Mouse (Mus musculus) embryonic facial prominence, embryonic 14.5 days (tissue): ENCODE results near the gene Bzw2. TPM values are rescaled to one million over a fixed set of nuclear protein-coding genes. Genes with fewer than 3 reads are reported as not detected.

Source experiments
- ATAC-seq: fragments of 200-750 bp; cut with Nextera tagmentation; 2 replicates; pipeline ENCODE4 v1.8.0; 2017; ENCODE audit warnings: low read depth, moderate number of reproducible peaks, moderate TSS enrichment
- DNase-seq: peaks from one replicate; pipeline ENCODE4 v3.0.0-alpha.2; 2015; ENCODE audit warnings: low spot score
- H3K27ac ChIP-seq: fragments of 300-500 bp; sonication (generic); replicated peaks from 2 replicates; pipeline ENCODE4 v1.5.1; 2014; ENCODE audit warnings: low read depth, mild to moderate bottlenecking, low read length, moderate library complexity
- H3K27me3 ChIP-seq: fragments of 300-500 bp; sonication (generic); replicated peaks from 2 replicates; pipeline ENCODE4 v1.6.1; 2014; ENCODE audit warnings: low read length; ENCODE audit not compliant: control insufficient read depth, insufficient read depth
- H3K36me3 ChIP-seq: fragments of 300-500 bp; sonication (generic); 2 replicates; pipeline ENCODE4 v1.6.1; 2014; ENCODE audit warnings: low read length, mixed read lengths; ENCODE audit not compliant: control insufficient read depth, insufficient read depth
- H3K4me1 ChIP-seq: fragments of 300-500 bp; sonication (generic); 2 replicates; pipeline ENCODE4 v1.6.1; 2014; ENCODE audit warnings: antibody characterized with exemption, low read length; ENCODE audit not compliant: control insufficient read depth, insufficient read depth
- H3K4me2 ChIP-seq: fragments of 300-500 bp; sonication (generic); 2 replicates; pipeline ENCODE4 v1.6.1; 2014; ENCODE audit warnings: low read depth, mild to moderate bottlenecking, low read length, moderate library complexity, mixed read lengths
- H3K4me3 ChIP-seq: fragments of 300-500 bp; sonication (generic); 2 replicates; pipeline ENCODE4 v1.5.1; 2014; ENCODE audit warnings: low read depth, mild to moderate bottlenecking, low read length
- H3K9ac ChIP-seq: fragments of 300-500 bp; sonication (generic); 2 replicates; pipeline ENCODE4 v1.6.1; 2014; ENCODE audit warnings: low read depth, mild to moderate bottlenecking, low read length, moderate library complexity, mixed read lengths
- H3K9me3 ChIP-seq: fragments of 300-500 bp; sonication (generic); 2 replicates; pipeline ENCODE4 v1.6.1; 2016; ENCODE audit warnings: low read length; ENCODE audit not compliant: control insufficient read depth
- WGBS: fragments of 180-500 bp; shearing (Covaris S2); extraction: QIAGEN DNeasy Blood & Tissue Kit; methylation state at CpG from one replicate; pipeline ENCODE4 v1.1.7; 2014; 5-methylcytosine and 5-hydroxymethylcytosine counted together
- polyA plus RNA-seq: library from polyadenylated mRNA; unstranded; fragments of >200 nt; fragmentation: Nextera tagmentation; extraction: Ambion mirVana; gene quantifications from 2 replicates; pipeline ENCODE4 v1.2.1, GENCODE M21; 2014

The Bzw2 gene
- polyA plus RNA-seq, 1 experiment from 2014 or later, result 172 TPM

DNA sequence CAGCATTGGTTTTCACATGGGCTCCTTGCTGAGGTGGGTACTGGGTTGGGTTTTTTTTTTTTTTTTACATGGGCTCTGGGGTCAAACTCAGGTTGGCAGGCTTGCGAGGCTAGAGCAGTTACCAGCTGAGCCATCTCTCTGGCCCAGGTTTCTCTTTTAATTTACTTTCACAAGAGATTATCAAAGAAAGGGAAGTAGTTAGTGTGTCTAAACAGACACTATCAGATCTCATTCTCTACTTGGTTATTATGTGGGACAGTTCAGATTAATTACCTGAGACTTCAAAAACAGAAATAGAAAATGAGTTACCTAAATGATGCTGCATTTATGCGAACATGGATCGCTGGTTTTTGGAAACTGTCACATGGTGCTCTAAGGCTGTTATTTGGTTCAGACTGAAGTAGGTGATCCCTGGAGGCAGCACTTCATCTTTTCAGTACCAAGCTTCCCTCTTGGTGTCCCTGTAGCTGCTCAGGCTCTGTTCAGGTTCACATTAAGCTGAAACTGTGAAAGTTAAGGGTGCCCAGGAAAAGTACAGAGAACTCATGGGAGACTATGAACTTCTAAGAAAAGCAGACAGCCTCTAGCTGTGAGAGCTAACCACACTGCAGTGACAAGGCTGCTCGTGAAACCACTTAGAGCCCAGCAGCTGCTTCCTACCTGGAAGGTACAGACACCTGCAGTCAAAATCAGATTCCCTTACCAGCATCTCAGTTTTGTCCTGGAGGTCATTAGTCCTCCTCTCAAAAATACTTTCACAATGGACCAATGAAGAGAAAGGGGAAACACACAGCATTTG lies 79.6 kb downstream of the Bzw2 start:
- DNase-seq, result no peak
- Histone ChIP-seq H3K9me3 (no peaks in the 10 kb centered on the region), H3K4me1 (no peaks in the 10 kb centered on the region), H3K9ac (no peak overlapping the region), H3K4me2 (no peak overlapping the region), H3K27me3 (no peaks in the 10 kb centered on the region), H3K4me3 (no peak overlapping the region), H3K27ac (no peak overlapping the region), H3K36me3 (no peaks in the 10 kb centered on the region)
- 61% methylated on average over 4 of the region's 4 CpGs for WGBS
- ATAC-seq, result no peak

DNA sequence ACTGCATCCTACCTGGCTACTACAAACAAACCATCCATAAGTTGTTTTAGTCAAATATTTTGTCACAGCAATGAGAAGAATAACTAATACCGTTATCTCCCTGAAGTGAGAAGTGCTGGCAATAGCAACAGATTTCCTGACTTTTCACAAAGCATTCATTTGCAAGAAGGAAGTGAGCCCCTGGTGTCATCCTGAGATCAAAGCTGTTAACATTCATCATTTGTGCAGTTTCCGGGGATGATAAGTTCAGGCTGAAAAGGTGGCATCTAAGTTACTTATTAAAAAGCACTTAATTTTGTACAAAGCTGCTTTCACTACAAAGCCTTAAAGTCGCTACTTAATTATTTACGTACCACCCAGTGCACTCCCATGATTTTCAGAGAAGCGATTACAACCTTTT lies 85.0 kb downstream of the Bzw2 start:
- ATAC-seq (no peak), DNase-seq (no peak)
- Histone ChIP-seq H3K4me1 (no peaks in the 10 kb centered on the region), H3K4me2 (no peak overlapping the region), H3K27me3 (no peaks in the 10 kb centered on the region), H3K9me3 (no peaks in the 10 kb centered on the region), H3K9ac (no peak overlapping the region), H3K36me3 (no peaks in the 10 kb centered on the region), H3K4me3 (no peak overlapping the region), H3K27ac (no peak overlapping the region)
- 41% methylated on average over 5 of the region's 5 CpGs for WGBS

DNA sequence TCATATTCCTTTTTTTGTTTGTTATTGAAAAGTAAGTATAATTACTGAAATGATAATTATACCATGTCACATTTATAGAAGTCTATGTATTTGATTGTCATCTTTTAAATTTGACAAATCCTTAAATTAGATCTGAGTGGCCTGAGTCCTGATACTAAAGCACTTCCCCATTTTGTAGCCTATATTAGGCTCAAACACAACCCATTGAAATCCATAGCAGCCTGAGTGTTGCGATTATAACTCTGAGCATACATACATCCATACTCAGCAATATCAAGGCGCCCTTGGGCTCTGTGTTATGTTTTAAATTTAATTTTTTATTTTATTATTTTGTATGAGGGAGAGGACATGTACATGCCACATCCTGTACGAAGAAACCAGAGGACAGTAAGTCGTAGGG lies 87.6 kb downstream of the Bzw2 start:
- Histone ChIP-seq H3K36me3 (no peaks in the 10 kb centered on the region), H3K4me3 (no peak overlapping the region), H3K9ac (no peak overlapping the region), H3K27me3 (no peaks in the 10 kb centered on the region), H3K4me2 (no peak overlapping the region), H3K9me3 (no peaks in the 10 kb centered on the region), H3K27ac (no peak overlapping the region), H3K4me1 (no peaks in the 10 kb centered on the region)
- DNase-seq (no peak), ATAC-seq (no peak)
- 88% methylated on average over 4 of the region's 4 CpGs for WGBS

- ATAC-seq (no peak), DNase-seq (no peak)
- H3K4me2 ChIP-seq, result no peak overlapping the region
- no peak overlapping the region for H3K4me3 ChIP-seq
- no peak overlapping the region for H3K9ac ChIP-seq
- 93% methylated on average over 2 of the region's 2 CpGs for WGBS
- no peaks in the 10 kb centered on the region for H3K4me1 ChIP-seq
- peaks cover 5% of the 10 kb centered on the region; the same call in 1 of the 2 replicates for H3K9me3 ChIP-seq
- no peaks in the 10 kb centered on the region for H3K27me3 ChIP-seq
- no peak overlapping the region for H3K27ac ChIP-seq
- no peaks in the 10 kb centered on the region for H3K36me3 ChIP-seq
Observed at GRCm38 (mm10) chr12:36067538-36067937, 90.3 kb downstream of the Bzw2 start.

DNA sequence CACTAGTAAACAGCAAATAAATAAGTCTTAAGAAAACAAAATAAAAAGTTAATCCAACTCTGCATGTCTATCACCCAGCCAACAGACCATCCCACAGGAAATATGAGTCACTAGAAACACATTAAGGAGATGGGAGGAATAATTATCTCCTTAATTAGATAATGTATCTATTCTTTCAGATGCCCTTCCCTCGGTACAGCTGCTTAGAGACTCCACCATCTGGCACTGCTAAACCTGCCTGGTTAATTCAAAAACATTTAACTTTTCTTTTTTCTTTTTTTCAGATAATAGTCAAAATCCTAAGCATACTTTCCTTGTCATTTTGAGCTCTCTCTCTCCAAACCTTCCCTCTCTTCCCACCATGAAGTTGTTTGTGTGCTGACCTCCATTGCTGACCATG lies 92.0 kb downstream of the Bzw2 start:
- Histone ChIP-seq H3K9ac (no peak overlapping the region), H3K4me1 (no peaks in the 10 kb centered on the region), H3K27ac (no peak overlapping the region), H3K27me3 (no peaks in the 10 kb centered on the region), H3K9me3 (peaks cover 5% of the 10 kb centered on the region; the same call in 1 of the 2 replicates), H3K4me3 (no peak overlapping the region), H3K36me3 (no peaks in the 10 kb centered on the region), H3K4me2 (no peak overlapping the region)
- DNase-seq (no peak), ATAC-seq (no peak)
- 44% methylated on average over 1 of the region's 1 CpGs for WGBS

GRCm38 (mm10) chr12:36057699-36058098 lies 100.2 kb downstream of the Bzw2 start:
- DNase-seq, result no peak
- 79% methylated on average over 2 of the region's 2 CpGs for WGBS

GRCm38 (mm10) chr12:36050276-36050675 lies 107.6 kb downstream of the Bzw2 start:
- Histone ChIP-seq H3K4me1 (no peaks in the 10 kb centered on the region), H3K4me2 (no peak overlapping the region), H3K4me3 (no peak overlapping the region), H3K36me3 (no peaks in the 10 kb centered on the region), H3K9me3 (no peaks in the 10 kb centered on the region), H3K27ac (no peak overlapping the region), H3K9ac (no peak overlapping the region), H3K27me3 (no peaks in the 10 kb centered on the region)
- ATAC-seq (no peak), DNase-seq (no peak)
- 68% methylated on average over 1 of the region's 1 CpGs for WGBS

More at GRCm38 (mm10) chr12:36057699-36058098, 100.2 kb downstream of the Bzw2 start:
- no peak for ATAC-seq
- no peaks in the 10 kb centered on the region for H3K4me1 ChIP-seq
- H3K9me3 ChIP-seq, result no peaks in the 10 kb centered on the region
- no peak overlapping the region for H3K9ac ChIP-seq
- no peak overlapping the region for H3K4me3 ChIP-seq
- no peaks in the 10 kb centered on the region for H3K36me3 ChIP-seq
- no peaks in the 10 kb centered on the region for H3K27me3 ChIP-seq
- H3K4me2 ChIP-seq, result no peak overlapping the region
- H3K27ac ChIP-seq, result no peak overlapping the region

DNA sequence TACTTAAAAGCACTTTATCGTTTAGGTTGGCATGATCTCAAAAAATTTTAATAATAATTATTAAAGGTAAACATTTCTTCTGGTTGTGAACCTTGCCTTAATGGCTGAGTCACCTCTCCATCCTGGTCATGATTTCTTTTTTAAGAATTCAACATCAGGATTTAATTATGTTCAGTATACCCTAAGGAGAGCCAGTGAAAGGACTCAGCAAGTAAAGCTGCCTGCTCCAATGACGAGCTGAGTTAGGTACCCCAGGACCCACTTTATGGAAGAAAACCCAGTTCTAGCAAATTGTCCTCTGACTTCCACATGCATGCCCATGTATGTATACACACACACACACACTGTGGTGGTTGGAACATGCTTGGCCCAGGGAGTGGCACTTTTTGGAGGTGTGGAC lies 110.3 kb downstream of the Bzw2 start:
- no peak for ATAC-seq

DNA sequence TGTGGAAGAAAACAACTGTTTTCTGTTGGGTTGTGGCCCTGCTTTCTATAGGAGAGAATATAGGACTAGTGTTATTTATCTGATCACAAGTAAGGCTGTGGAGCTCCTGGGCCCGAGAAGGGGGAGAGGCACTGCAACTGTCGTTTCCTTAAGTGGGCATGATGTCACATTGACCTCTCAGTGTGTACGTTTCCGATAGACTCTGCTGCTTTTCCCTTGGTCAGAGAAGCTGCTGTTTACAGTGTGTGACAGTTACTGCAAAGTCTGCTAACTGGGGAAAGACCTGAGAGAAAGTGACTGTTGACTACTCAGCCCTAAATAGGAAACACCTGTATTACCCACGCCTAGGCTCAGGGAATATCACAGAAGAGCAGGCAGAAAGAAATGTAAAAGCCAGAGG lies 111.7 kb downstream of the Bzw2 start:
- H3K9ac ChIP-seq, result no peak overlapping the region
- no peak overlapping the region for H3K4me3 ChIP-seq
- DNase-seq (no peak), ATAC-seq (no peak)
- H3K27ac ChIP-seq, result no peak overlapping the region
- H3K4me1 ChIP-seq, result no peaks in the 10 kb centered on the region
- H3K9me3 ChIP-seq, result no peaks in the 10 kb centered on the region
- 24% methylated on average over 5 of the region's 5 CpGs for WGBS
- no peaks in the 10 kb centered on the region for H3K36me3 ChIP-seq
- no peak overlapping the region for H3K4me2 ChIP-seq
- H3K27me3 ChIP-seq, result no peaks in the 10 kb centered on the region

More for the DNA sequence above, 110.3 kb downstream of the Bzw2 start:
- Histone ChIP-seq H3K36me3 (no peaks in the 10 kb centered on the region), H3K9me3 (no peaks in the 10 kb centered on the region), H3K4me1 (no peaks in the 10 kb centered on the region), H3K4me3 (no peak overlapping the region), H3K9ac (no peak overlapping the region), H3K27me3 (no peaks in the 10 kb centered on the region), H3K27ac (no peak overlapping the region), H3K4me2 (no peak overlapping the region)
- DNase-seq, result no peak
- WGBS, result 53% methylated on average over 2 of the region's 2 CpGs
